Mouse (Mus musculus): ENCODE data around the gene Sertad2. TPM values are rescaled to one million over a fixed set of nuclear protein-coding genes. Genes with fewer than 3 reads are reported as not detected.

Sertad2 gene
- total and polyA plus RNA-seq, 3 experiments, result 5.9 to 13.1 (median 6.0) TPM

DNA sequence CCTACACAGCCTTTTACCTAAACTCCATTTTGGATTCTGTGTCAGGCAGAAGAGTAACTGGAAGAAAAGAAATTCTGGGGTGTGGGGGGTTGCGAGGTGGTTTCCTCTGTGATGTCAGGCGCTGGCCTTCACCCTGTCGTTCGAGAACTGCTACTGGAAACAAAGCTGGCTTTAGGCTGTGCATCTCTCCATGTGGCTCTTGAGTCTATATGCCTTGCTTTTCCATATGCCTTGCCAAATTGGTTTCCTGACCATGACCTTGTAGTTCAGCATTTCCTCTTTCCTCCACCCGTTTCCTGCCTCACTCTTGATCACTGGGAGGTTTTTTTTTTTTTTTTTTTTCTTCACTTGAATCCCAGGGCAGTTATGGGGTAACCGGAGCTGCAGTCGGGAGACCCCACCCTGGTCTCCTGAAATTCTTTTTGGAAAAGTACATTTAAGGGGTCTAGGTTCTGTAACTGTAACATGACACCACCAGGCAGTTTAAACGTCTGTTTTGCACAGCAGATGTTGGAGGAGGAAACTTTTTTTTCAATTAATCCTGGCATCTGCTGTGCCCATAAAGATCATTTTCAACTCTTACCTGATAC, 33.1 kb downstream of the Sertad2 start:
- peaks cover 0 to 11% of the 10 kb centered on the region in 2 experiments; a peak in 2 of 4 replicates for H3K4me1 ChIP-seq (ENCODE audit: control insufficient read depth in 1 of 2, insufficient read depth in 2 of 2)
- no peak for TF ChIP-seq ETS1 (conservative IDR thresholded peaks at IDR 0.05; ENCODE audit: low read depth, low read length)
- peak; percentile 58; the same call in 1 of the 2 replicates for TF ChIP-seq ZNF384 (IDR thresholded peaks at IDR 0.05; ENCODE audit: low read depth, low read length)
- no peak for TF ChIP-seq NRF1 (IDR thresholded peaks at IDR 0.05; ENCODE audit: low read depth, low read length)
- H3K4me3 ChIP-seq (replicated peaks in 1 of 3; ENCODE audit: low read depth in 2 of 3, low read length in 2 of 3, poor library complexity in 1 of 3), result no peak overlapping the region
- dilution Hi-C loops (cut with MboI; ENCODE audit: extremely low pct_ligation_motif_present, extremely low pct_unique_long_range_greater_than_20kb, low sequenced_read_pairs), result no loop called here
- H3K9me3 ChIP-seq (replicated peaks; ENCODE audit: low read length), result peaks cover 2% of the 10 kb centered on the region
- H3K27me3 ChIP-seq (replicated peaks), result no peaks in the 10 kb centered on the region
- H3K36me3 ChIP-seq (replicated peaks in 1 of 2; ENCODE audit: control insufficient read depth in 1 of 2, insufficient read depth in 1 of 2, low read length in 1 of 2), result peaks cover 0 to 12% of the 10 kb centered on the region in 2 experiments
- DNase-seq (ENCODE audit: extremely low read depth), result no peak
- H3K79me2 ChIP-seq (replicated peaks; ENCODE audit: control insufficient read depth, extremely low read depth, insufficient read depth, poor library complexity, severe bottlenecking), result no peaks in the 10 kb centered on the region
- no peak overlapping the region for H3K27ac ChIP-seq (ENCODE audit: insufficient read depth, low read depth)
- no peak overlapping the region for H3K4me2 ChIP-seq (ENCODE audit: insufficient read depth, low read depth, poor library complexity, severe bottlenecking)
- H3K9ac ChIP-seq (ENCODE audit: insufficient read depth, low read depth), result no peak overlapping the region
- in situ Hi-C loops (cut with MboI; ENCODE audit: low pct_ligation_motif_present, low pct_unique_long_range_greater_than_20kb, low sequenced_read_pairs), result no loop called here

DNA sequence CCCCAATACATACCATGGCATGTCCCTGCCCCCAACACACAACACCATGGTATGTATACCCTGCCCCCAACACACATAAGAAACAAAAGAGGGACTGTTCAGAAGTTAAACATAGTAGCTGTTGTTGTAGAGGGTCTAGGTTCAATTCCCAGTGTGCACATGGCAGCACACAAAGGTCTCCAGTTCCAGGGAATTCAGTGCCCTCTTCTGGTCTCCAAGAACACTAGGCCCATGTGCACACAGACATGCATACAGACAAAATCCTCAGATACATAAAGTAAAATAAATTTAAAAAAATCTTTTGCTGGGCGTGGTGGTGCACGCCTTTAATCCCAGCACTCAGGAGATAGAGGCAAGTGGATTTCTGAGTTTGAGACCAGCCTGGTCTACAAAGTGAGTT, 39.7 kb downstream of the Sertad2 start:
- Histone ChIP-seq H3K4me3 (replicated peaks in 1 of 3; ENCODE audit: low read depth in 2 of 3, low read length in 2 of 3, poor library complexity in 1 of 3) (no peak overlapping the region), H3K27ac (ENCODE audit: insufficient read depth, low read depth) (no peak overlapping the region), H3K36me3 (replicated peaks in 1 of 2; ENCODE audit: control insufficient read depth in 1 of 2, insufficient read depth in 1 of 2, low read length in 1 of 2) (peaks cover 0 to 11% of the 10 kb centered on the region in 2 experiments), H3K9ac (ENCODE audit: insufficient read depth, low read depth) (no peak overlapping the region), H3K4me2 (ENCODE audit: insufficient read depth, low read depth, poor library complexity, severe bottlenecking) (no peak overlapping the region), H3K79me2 (replicated peaks; ENCODE audit: control insufficient read depth, extremely low read depth, insufficient read depth, poor library complexity, severe bottlenecking) (no peaks in the 10 kb centered on the region), H3K9me3 (replicated peaks; ENCODE audit: low read length) (no peaks in the 10 kb centered on the region), H3K4me1 (ENCODE audit: control insufficient read depth in 1 of 2, insufficient read depth in 2 of 2) (peaks cover 9 to 20% of the 10 kb centered on the region in 2 experiments), H3K27me3 (replicated peaks) (no peaks in the 10 kb centered on the region)
- dilution Hi-C loops (cut with MboI; ENCODE audit: extremely low pct_ligation_motif_present, extremely low pct_unique_long_range_greater_than_20kb, low sequenced_read_pairs) (no loop called here), in situ Hi-C loops (cut with MboI; ENCODE audit: low pct_ligation_motif_present, low pct_unique_long_range_greater_than_20kb, low sequenced_read_pairs) (no loop called here)
- TF ChIP-seq POLR2AphosphoS2 (IDR thresholded peaks at IDR 0.05; ENCODE audit: low read depth, low read length) (no peak), MXI1 (IDR thresholded peaks at IDR 0.05; ENCODE audit: low read depth, low read length) (no peak), USF2 (conservative IDR thresholded peaks at IDR 0.05; ENCODE audit: low read depth, low read length) (no peak), EP300 (IDR thresholded peaks at IDR 0.05; ENCODE audit: low read length) (no peak), HCFC1 (IDR thresholded peaks at IDR 0.05; ENCODE audit: low read depth, low read length) (no peak), E2F4 (IDR thresholded peaks at IDR 0.05; ENCODE audit: insufficient replicate concordance, low read depth, low read length) (no peak), ELF1 (IDR thresholded peaks at IDR 0.05; ENCODE audit: low read depth, low read length) (no peak), CHD2 (IDR thresholded peaks at IDR 0.05; ENCODE audit: low read length) (no peak), TBP (conservative IDR thresholded peaks at IDR 0.05; ENCODE audit: low read depth, low read length) (no peak), NELFE (IDR thresholded peaks at IDR 0.05; ENCODE audit: low read depth, low read length) (no peak), CTCF (conservative IDR thresholded peaks at IDR 0.05 in 1 of 2, IDR thresholded peaks at IDR 0.05 in 1 of 2; ENCODE audit: low read depth in 2 of 2, low read length in 2 of 2) (peak in 1 of 2 experiments; percentile 51; a peak in 2 of 4 replicates), TCF12 (IDR thresholded peaks at IDR 0.05; ENCODE audit: low read depth, low read length) (no peak), SMC3 (IDR thresholded peaks at IDR 0.05; ENCODE audit: low read depth, low read length) (peak; percentile 41), CHD1 (IDR thresholded peaks at IDR 0.05; ENCODE audit: low read depth, low read length) (no peak), RAD21 (IDR thresholded peaks at IDR 0.05; ENCODE audit: low read depth, low read length) (peak; percentile 44), JUND (conservative IDR thresholded peaks at IDR 0.05; ENCODE audit: low read depth, low read length) (no peak), MAFK (IDR thresholded peaks at IDR 0.05; ENCODE audit: insufficient replicate concordance, low read length) (no peak), POLR2A (IDR thresholded peaks at IDR 0.05; ENCODE audit: low read depth, low read length) (no peak), PAX5 (IDR thresholded peaks at IDR 0.05; ENCODE audit: low read length) (no peak), ZKSCAN1 (IDR thresholded peaks at IDR 0.05; ENCODE audit: borderline replicate concordance, low read depth, low read length) (no peak), MYC (IDR thresholded peaks at IDR 0.05; ENCODE audit: low read depth, low read length) (peak; percentile 56; the same call in 1 of the 2 replicates), ZNF384 (IDR thresholded peaks at IDR 0.05; ENCODE audit: low read depth, low read length) (no peak), GABPA (IDR thresholded peaks at IDR 0.05; ENCODE audit: insufficient replicate concordance, low read depth, low read length) (no peak), ETS1 (conservative IDR thresholded peaks at IDR 0.05; ENCODE audit: low read depth, low read length) (no peak)
- no peak for DNase-seq (ENCODE audit: extremely low read depth)
